Mouse (Mus musculus): ENCODE results near the gene Olfr33.

Olfr33 gene

GRCm38 (mm10) chr7:102718970-102719369 lies at the start of gene Olfr33:
Gene Olfr33 (minus strand): TSS chr7:102719070.
- no peak for DNase-seq (ENCODE audit: low spot score in 2 of 2)

- DNase-seq (ENCODE audit: low spot score in 2 of 2) = no peak
Observed at GRCm38 (mm10) chr7:102759266-102759665, 40.4 kb upstream of the Olfr33 start, which contains the start of the genes Olfr560 and Olfr78. Gene Olfr560 (minus strand): TSS chr7:102759366. Gene Olfr78 (minus strand): TSS chr7:102759471.

DNA sequence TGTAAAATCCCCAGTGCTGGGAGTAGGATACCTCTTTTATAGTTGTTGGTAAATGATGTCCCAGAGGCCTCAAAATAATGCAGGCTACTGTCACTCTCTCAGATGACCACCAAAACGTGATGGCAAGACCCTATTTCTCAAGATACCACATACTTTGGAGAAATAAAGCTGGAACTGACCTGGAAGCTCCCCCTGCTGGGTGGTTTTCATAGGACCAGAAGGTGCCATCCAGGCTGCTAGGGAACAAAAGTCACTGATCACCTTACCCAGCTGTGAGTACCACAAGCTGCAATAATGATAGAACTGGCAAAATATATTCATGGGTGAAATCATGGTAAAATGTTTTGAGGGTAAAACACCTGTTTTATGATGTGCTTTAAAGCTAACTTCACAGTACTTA lies 33.2 kb upstream of the Olfr33 start:
- DNase-seq (ENCODE audit: low spot score in 2 of 2) = no peak

- DNase-seq (ENCODE audit: low spot score in 2 of 2) = no peak
Observed at GRCm38 (mm10) chr7:102737705-102738104, 18.8 kb upstream of the Olfr33 start.

DNA sequence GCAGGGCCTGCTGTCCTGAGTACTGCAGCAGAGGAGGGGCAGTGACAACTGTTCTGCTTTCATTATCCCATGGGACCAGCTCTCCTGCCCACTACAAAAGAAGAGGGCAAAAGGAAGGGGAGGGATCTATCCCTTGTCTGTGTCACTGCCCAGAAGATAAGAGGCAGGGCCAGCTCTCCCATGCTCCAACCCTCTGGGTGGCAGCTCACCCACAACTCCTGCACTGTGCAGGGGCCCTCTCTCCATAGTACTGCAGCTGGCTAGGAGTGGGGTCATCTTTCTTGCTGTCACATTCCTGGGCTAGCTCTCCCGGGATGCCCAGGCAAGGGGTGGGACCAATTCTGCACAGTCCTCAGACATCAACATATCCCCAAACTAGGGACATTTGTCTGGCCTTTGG lies 14.9 kb upstream of the Olfr33 start:
- no peak for DNase-seq (ENCODE audit: low spot score in 2 of 2)

DNA sequence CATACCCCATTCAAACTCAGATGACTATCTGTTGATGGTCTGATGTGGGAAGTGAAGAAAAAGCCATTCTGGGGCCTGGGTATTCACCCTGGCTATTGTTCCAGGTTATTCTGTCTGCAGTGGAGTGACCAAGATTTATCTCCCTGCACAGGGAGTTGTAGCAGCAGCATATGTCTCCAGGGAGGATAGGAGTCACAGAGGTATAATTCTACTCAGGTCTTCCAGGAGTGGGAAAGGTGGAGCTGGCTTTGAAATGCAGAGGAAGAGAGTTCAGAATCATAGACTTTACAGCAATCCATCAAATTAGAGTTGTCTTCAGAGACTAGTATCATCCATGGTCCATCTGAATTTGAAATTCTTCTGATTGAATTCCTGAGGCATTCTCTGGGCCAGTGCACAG lies 8.5 kb upstream of the Olfr33 start, which contains the start of gene Olfr559:
Olfr559 (minus strand) TSS at position 101 of the 400 bp plus-strand sequence.
- no peak for DNase-seq (ENCODE audit: low spot score in 2 of 2)

DNA sequence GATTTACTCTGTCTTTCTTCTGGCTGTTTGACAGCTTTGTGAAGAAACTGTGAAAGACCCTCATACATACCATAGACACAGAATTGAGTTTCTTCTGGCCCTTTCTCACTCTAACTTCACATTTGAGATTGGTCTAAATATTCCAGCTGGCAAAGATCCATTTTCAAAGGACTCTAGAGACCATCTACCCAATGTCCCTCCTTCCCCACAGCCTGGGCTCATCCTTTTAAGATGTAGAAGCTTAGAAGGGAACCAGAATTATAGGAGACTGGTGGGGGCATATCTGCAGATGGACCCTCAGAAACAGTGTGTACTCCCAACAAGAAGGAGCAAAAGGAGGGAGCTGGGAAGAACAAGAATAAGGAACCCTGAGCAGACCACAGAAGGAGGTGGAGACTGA lies 17.0 kb downstream of the Olfr33 start, which contains the start of gene Olfr558:
Olfr558 (plus strand) TSS at position 301 of the 400 bp plus-strand sequence.
- DNase-seq (ENCODE audit: low spot score in 2 of 2) = no peak

DNA sequence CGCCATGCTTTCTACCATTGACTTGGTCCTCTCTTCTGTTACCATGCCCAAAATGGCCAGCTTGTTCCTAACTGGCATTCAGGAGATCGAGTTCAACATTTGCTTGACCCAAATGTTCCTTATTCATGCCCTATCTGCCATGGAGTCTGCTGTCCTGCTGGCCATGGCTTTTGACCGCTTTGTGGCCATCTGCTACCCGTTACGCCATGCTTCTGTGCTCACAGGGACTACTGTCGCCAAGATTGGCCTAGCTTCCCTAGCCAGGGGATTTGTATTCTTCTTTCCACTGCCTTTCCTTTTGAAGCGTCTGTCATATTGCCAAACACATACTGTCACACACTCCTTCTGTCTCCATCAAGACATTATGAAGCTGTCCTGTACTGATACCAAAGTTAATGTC lies 20.4 kb downstream of the Olfr33 start:
- no peak for DNase-seq (ENCODE audit: low spot score in 2 of 2)

DNA sequence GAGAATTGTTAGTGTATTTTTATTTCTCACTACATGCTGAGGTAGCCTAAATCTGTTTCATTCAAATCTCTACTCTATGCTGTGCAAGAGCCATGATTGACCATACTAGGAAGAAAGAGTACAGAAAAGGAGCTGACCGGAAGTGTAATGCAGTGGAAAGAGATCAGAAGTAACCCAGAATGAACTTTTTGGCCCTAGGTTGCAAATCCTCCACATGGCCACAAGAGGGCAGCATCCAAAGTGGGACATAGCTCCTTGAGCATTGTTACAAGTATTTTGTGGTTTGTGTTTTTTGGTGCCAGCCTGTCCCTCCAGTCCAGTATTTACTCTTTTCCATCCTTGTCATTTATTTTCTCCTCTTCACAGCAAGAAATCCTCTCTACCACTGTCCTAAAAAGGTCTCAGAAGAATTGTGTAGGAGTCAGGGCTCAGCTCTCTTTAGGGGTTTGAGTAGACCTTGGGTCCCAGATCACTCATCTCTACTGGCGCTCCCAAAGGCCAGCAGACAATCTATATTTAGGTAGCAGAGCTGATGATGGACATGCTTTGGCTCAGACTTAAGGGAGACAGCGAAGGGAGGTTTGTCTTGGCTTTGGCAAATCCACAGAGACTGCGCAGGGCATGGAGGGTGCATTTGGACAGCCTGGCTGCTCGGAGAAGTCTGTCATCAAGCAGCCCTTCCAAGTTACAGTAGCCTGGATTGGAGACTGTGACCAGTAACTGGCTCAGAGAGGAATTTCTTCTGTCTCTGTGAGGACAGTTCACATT lies 23.3 kb downstream of the Olfr33 start, which contains the start of gene Olfr557:
Olfr557 (plus strand) TSS at position 553 of the 768 bp plus-strand sequence.
- peak in 1 of 2 experiments; percentile 55 for DNase-seq (ENCODE audit: low spot score in 2 of 2)

- peak; percentile 90 to 93 for DNase-seq (ENCODE audit: low spot score in 2 of 2)
Observed at GRCm38 (mm10) chr7:102686944-102687501, 31.8 kb downstream of the Olfr33 start, which contains the start of gene Trim68. Gene Trim68 (minus strand): TSS chr7:102687327.

- DNase-seq (ENCODE audit: low spot score in 2 of 2) = no peak
Observed at GRCm38 (mm10) chr7:102681916-102682315, 37.0 kb downstream of the Olfr33 start.

DNA sequence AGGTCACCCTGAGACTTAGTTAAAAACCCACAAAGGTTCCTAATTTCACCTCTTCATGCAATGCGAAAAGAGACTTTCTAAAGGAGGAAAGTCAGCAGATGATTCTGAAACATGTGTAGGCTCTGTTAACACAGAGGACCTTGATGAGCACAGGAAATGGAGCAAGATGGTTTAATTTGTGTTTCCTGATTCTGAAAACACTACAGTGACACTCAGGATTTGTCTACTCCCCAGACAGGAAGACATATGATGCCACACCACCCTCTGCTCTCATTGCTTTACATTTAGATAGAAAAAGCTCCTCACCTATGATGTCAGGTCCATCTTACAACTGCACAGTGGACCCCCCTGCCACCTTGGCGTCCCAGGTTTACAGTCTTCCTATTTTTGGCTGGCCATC lies 42.6 kb downstream of the Olfr33 start:
- no peak for DNase-seq (ENCODE audit: low spot score in 2 of 2)

DNA sequence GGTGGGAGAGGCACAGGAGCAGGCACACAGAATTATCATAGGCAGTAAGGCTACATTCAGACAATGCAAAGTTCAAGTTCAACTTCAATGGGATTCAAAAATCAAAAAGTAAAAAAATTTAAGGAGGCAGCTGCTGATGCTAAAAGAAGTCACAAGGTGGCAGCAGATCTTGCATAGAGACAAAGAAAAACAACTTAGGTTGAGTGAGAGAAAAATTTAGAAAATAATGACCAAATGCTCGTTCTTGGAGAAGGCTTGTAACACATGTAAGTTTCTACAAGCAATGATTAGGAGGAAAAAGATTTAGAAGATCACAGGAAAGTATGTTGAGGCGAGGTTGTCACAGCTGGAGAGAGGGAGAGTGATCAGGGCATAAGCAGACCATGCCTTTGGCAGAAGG lies 53.5 kb downstream of the Olfr33 start:
- peak in 1 of 2 experiments; percentile 12 for DNase-seq (ENCODE audit: low spot score in 2 of 2)

- DNase-seq (ENCODE audit: low spot score in 2 of 2) = no peak
Observed at GRCm38 (mm10) chr7:102664599-102664998, 54.3 kb downstream of the Olfr33 start, which contains the start of gene Olfr556. Gene Olfr556 (plus strand): TSS chr7:102664899.
